Mouse (Mus musculus) neural tube, embryonic 13.5 days (tissue): Measurements from ENCODE around the gene Gm12166. TPM values are rescaled to one million over a fixed set of nuclear protein-coding genes. Genes with fewer than 3 reads are reported as not detected.

Experiments used
- ATAC-seq: fragments of 200-750 bp; cut with Nextera tagmentation; 2 replicates; pipeline ENCODE4 v1.8.0; 2017; ENCODE audit warnings: low read depth, mild to moderate bottlenecking, moderate TSS enrichment, moderate library complexity
- H3K27ac ChIP-seq: fragments of 300-500 bp; sonication (generic); replicated peaks from 2 replicates; pipeline ENCODE4 v1.5.1; 2015; ENCODE audit warnings: moderate library complexity, mild to moderate bottlenecking, inconsistent platforms
- H3K27me3 ChIP-seq: fragments of 300-500 bp; sonication (generic); 2 replicates; pipeline ENCODE4 v1.6.1; 2015; ENCODE audit warnings: mild to moderate bottlenecking, inconsistent platforms
- H3K36me3 ChIP-seq: fragments of 300-500 bp; sonication (generic); 2 replicates; pipeline ENCODE4 v1.6.1; 2015; ENCODE audit warnings: mild to moderate bottlenecking, inconsistent platforms
- H3K4me1 ChIP-seq: fragments of 300-500 bp; sonication (generic); replicated peaks from 2 replicates; pipeline ENCODE4 v1.6.1; 2015; ENCODE audit warnings: inconsistent platforms
- H3K4me2 ChIP-seq: fragments of 300-500 bp; sonication (generic); 2 replicates; pipeline ENCODE4 v1.6.1; 2015; ENCODE audit warnings: inconsistent platforms, mild to moderate bottlenecking, moderate library complexity
- H3K4me3 ChIP-seq: fragments of 300-500 bp; sonication (generic); 2 replicates; pipeline ENCODE4 v1.5.1; 2015; ENCODE audit warnings: mild to moderate bottlenecking, inconsistent platforms
- H3K9ac ChIP-seq: fragments of 300-500 bp; sonication (generic); 2 replicates; pipeline ENCODE4 v1.6.1; 2015; ENCODE audit warnings: moderate library complexity, mild to moderate bottlenecking, inconsistent platforms
- H3K9me3 ChIP-seq: fragments of 300-500 bp; sonication (generic); 2 replicates; pipeline ENCODE4 v1.6.1; 2016; ENCODE audit warnings: inconsistent platforms
- WGBS: fragments of 180-500 bp; shearing (Covaris S2); methylation state at CpG from one replicate; pipeline ENCODE4 v1.1.7; 2015; 5-methylcytosine and 5-hydroxymethylcytosine counted together
- polyA plus RNA-seq: library from polyadenylated mRNA; unstranded; fragments of >200 nt; fragmentation: Nextera tagmentation; extraction: Ambion mirVana; gene quantifications from 2 replicates; pipeline ENCODE4 v1.2.1, GENCODE M21; 2015

The Gm12166 gene
- polyA plus RNA-seq, 1 experiment from 2014 or later = 7.2 TPM

DNA sequence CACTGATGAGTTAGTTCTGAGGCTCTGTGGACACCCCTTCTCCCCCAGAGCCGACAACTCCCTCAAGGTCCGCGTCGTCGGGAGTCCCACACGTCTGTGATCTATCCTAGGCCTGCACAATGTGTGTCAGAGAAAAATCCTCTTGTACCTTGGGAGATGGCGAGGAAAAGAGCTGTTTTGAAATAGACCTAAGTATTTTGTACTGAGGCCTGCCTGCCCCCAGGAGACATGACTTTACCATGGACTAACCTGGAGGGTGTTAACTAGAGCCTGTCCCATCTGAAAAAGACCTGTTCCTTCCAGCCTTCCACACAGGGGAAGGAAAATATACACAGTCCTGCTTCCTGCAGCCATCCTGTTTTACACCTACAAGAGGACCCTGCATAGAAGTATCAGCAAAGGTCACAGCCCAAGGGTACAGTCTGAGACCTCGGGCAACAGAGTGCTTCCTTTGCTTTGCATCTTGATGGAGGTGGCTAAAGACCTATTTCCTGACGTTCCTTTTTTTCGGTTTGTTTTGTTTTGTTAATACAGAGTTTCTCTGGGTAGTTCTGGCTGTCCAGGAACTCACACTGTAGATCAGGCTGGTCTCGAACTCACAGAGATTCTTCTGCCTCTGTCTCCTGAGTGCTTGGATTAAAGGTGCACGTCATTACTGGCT is 10.4 kb downstream of the Gm12166 start:
- Histone ChIP-seq H3K4me3 (no peak overlapping the region), H3K4me2 (no peak overlapping the region), H3K27me3 (no peaks in the 10 kb centered on the region), H3K36me3 (no peaks in the 10 kb centered on the region), H3K9ac (no peak overlapping the region), H3K4me1 (0 out of 2 replicates have a peak, but pooled peaks cover 3% of the 10 kb centered on the region), H3K27ac (no peak overlapping the region), H3K9me3 (no peaks in the 10 kb centered on the region)
- WGBS = 83% methylated on average over 12 of the region's 12 CpGs
- ATAC-seq = no peak

GRCm38 (mm10) chr11:46040841-46041556 is 11.1 kb downstream of the Gm12166 start:
- no peak for ATAC-seq

DNA sequence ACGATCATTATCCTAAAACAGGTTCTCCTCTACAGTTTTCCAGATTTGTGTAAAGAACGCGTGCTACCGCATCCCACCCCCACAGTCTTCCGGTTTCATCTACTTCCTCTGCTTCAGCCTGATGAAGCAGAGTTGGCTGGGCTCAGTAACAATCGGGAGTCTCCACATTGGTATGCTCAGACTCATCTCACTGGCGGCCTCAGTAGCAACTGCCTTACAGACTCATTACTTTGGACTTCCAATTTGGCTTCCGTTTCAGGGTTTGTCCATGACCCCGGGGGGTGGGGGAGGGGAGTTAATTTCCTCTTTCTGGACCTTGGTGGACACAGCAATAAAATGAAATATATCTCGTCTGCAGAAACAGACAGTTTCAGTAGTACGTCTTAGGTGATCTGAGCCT is 12.8 kb downstream of the Gm12166 start:
- H3K9ac ChIP-seq = no peak overlapping the region
- no peak overlapping the region for H3K4me3 ChIP-seq
- H3K9me3 ChIP-seq = no peaks in the 10 kb centered on the region
- H3K36me3 ChIP-seq = no peaks in the 10 kb centered on the region
- H3K27me3 ChIP-seq = no peaks in the 10 kb centered on the region
- no peak overlapping the region; the same call in 1 of the 2 replicates for H3K27ac ChIP-seq
- ATAC-seq = no peak
- H3K4me2 ChIP-seq = no peak overlapping the region
- 0 out of 2 replicates have a peak, but pooled peaks cover 3% of the 10 kb centered on the region for H3K4me1 ChIP-seq
- 75% methylated on average over 11 of the region's 11 CpGs for WGBS

More at GRCm38 (mm10) chr11:46040841-46041556, 11.1 kb downstream of the Gm12166 start:
- H3K27me3 ChIP-seq = no peaks in the 10 kb centered on the region
- no peak overlapping the region for H3K27ac ChIP-seq
- no peak overlapping the region for H3K4me2 ChIP-seq
- 85% methylated on average over 9 of the region's 9 CpGs for WGBS
- 0 out of 2 replicates have a peak, but pooled peaks cover 3% of the 10 kb centered on the region for H3K4me1 ChIP-seq
- no peaks in the 10 kb centered on the region for H3K36me3 ChIP-seq
- H3K4me3 ChIP-seq = no peak overlapping the region
- H3K9ac ChIP-seq = no peak overlapping the region
- H3K9me3 ChIP-seq = no peaks in the 10 kb centered on the region

GRCm38 (mm10) chr11:46038901-46039300 is 13.2 kb downstream of the Gm12166 start:
- no peaks in the 10 kb centered on the region for H3K27me3 ChIP-seq
- 0 out of 2 replicates have a peak, but pooled peaks cover 3% of the 10 kb centered on the region for H3K4me1 ChIP-seq
- H3K36me3 ChIP-seq = no peaks in the 10 kb centered on the region
- H3K4me2 ChIP-seq = no peak overlapping the region
- WGBS = 76% methylated on average over 15 of the region's 15 CpGs
- no peak for ATAC-seq
- no peak overlapping the region for H3K27ac ChIP-seq
- H3K9me3 ChIP-seq = no peaks in the 10 kb centered on the region
- no peak overlapping the region for H3K4me3 ChIP-seq
- no peak overlapping the region for H3K9ac ChIP-seq

GRCm38 (mm10) chr11:46036374-46036773 is 15.7 kb downstream of the Gm12166 start:
- WGBS = 94% methylated on average over 10 of the region's 10 CpGs
- Histone ChIP-seq H3K27ac (no peak overlapping the region), H3K36me3 (no peaks in the 10 kb centered on the region), H3K9me3 (no peaks in the 10 kb centered on the region), H3K27me3 (no peaks in the 10 kb centered on the region), H3K4me3 (no peak overlapping the region), H3K9ac (no peak overlapping the region), H3K4me2 (no peak overlapping the region), H3K4me1 (0 out of 2 replicates have a peak, but pooled peaks cover 3% of the 10 kb centered on the region)
- ATAC-seq = no peak

DNA sequence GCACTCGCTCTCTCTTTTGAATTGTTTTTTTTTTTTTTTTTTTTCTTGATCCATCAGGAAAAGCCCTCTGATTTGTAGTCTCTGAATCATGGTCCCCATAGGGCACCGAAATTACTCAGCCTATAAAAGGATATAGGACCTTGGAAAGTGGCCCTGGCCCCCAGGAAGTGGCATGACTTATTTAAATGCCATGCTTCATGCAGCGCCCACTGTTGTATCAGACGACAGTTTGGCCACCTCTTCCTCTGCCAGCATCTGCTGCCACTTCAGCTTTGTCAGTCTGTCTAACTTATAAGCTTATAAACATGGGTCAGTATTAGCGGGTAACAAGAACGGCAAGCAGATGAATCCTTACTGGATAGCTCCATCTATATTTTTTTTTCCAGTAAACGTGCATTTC is 19.2 kb downstream of the Gm12166 start:
- Histone ChIP-seq H3K27me3 (no peaks in the 10 kb centered on the region), H3K4me2 (no peak overlapping the region), H3K9me3 (no peaks in the 10 kb centered on the region), H3K27ac (no peak overlapping the region), H3K4me3 (no peak overlapping the region), H3K36me3 (no peaks in the 10 kb centered on the region), H3K4me1 (peaks cover 12% of the 10 kb centered on the region), H3K9ac (no peak overlapping the region)
- no peak for ATAC-seq
- WGBS = 89% methylated on average over 7 of the region's 7 CpGs

- H3K27ac ChIP-seq = no peak overlapping the region
- no peak overlapping the region for H3K4me2 ChIP-seq
- no peak overlapping the region for H3K9ac ChIP-seq
- ATAC-seq = no peak
- no peak overlapping the region for H3K4me3 ChIP-seq
- WGBS = 58% methylated on average over 3 of the region's 3 CpGs
- no peaks in the 10 kb centered on the region for H3K27me3 ChIP-seq
- no peaks in the 10 kb centered on the region for H3K9me3 ChIP-seq
- no peaks in the 10 kb centered on the region for H3K36me3 ChIP-seq
- H3K4me1 ChIP-seq = peaks cover 12% of the 10 kb centered on the region
These were observed 20.7 kb downstream of the Gm12166 start for GRCm38 (mm10) chr11:46031470-46031869.

GRCm38 (mm10) chr11:46030026-46030425 is 22.1 kb downstream of the Gm12166 start:
- no peaks in the 10 kb centered on the region for H3K36me3 ChIP-seq
- WGBS = 55% methylated on average over 2 of the region's 2 CpGs
- ATAC-seq = no peak
- H3K9me3 ChIP-seq = no peaks in the 10 kb centered on the region
- H3K27me3 ChIP-seq = no peaks in the 10 kb centered on the region
- no peak overlapping the region for H3K9ac ChIP-seq
- no peak overlapping the region for H3K4me2 ChIP-seq
- H3K4me3 ChIP-seq = no peak overlapping the region
- no peak overlapping the region for H3K27ac ChIP-seq
- H3K4me1 ChIP-seq = peaks cover 16% of the 10 kb centered on the region

- WGBS = 67% methylated on average over 2 of the region's 2 CpGs
- H3K27me3 ChIP-seq = no peaks in the 10 kb centered on the region
- H3K4me1 ChIP-seq = peaks cover 16% of the 10 kb centered on the region
- no peaks in the 10 kb centered on the region for H3K36me3 ChIP-seq
- no peaks in the 10 kb centered on the region for H3K9me3 ChIP-seq
- no peak for ATAC-seq
- H3K4me3 ChIP-seq = no peak overlapping the region
- H3K9ac ChIP-seq = no peak overlapping the region
- no peak overlapping the region for H3K4me2 ChIP-seq
- 0 out of 2 replicates have a peak overlapping the region, but pooled peaks have one; percentile 23 for H3K27ac ChIP-seq
These were observed 22.6 kb downstream of the Gm12166 start for GRCm38 (mm10) chr11:46029485-46029884.

GRCm38 (mm10) chr11:46027952-46028814 is 23.9 kb downstream of the Gm12166 start:
- H3K36me3 ChIP-seq = no peaks in the 10 kb centered on the region
- H3K9ac ChIP-seq = no peak overlapping the region
- ATAC-seq = no peak
- no peaks in the 10 kb centered on the region for H3K9me3 ChIP-seq
- peaks cover 16% of the 10 kb centered on the region for H3K4me1 ChIP-seq
- 80% methylated on average over 6 of the region's 6 CpGs for WGBS
- H3K27me3 ChIP-seq = no peaks in the 10 kb centered on the region
- no peak overlapping the region for H3K4me2 ChIP-seq
- H3K27ac ChIP-seq = no peak overlapping the region
- H3K4me3 ChIP-seq = no peak overlapping the region

- no peaks in the 10 kb centered on the region for H3K9me3 ChIP-seq
- H3K36me3 ChIP-seq = no peaks in the 10 kb centered on the region
- ATAC-seq = no peak
- no peaks in the 10 kb centered on the region for H3K27me3 ChIP-seq
- 42% methylated on average over 7 of the region's 7 CpGs for WGBS
- no peak overlapping the region for H3K9ac ChIP-seq
- no peak overlapping the region for H3K4me2 ChIP-seq
- no peak overlapping the region for H3K27ac ChIP-seq
- peaks cover 16% of the 10 kb centered on the region for H3K4me1 ChIP-seq
- no peak overlapping the region for H3K4me3 ChIP-seq
These were observed 26.1 kb downstream of the Gm12166 start for GRCm38 (mm10) chr11:46025962-46026392.

GRCm38 (mm10) chr11:46022983-46023382 is 29.1 kb downstream of the Gm12166 start:
- ATAC-seq = no peak

More at GRCm38 (mm10) chr11:46022983-46023382, 29.1 kb downstream of the Gm12166 start:
- H3K9me3 ChIP-seq = no peaks in the 10 kb centered on the region
- H3K4me1 ChIP-seq = 0 out of 2 replicates have a peak, but pooled peaks cover 4% of the 10 kb centered on the region
- H3K36me3 ChIP-seq = no peaks in the 10 kb centered on the region
- 81% methylated on average over 6 of the region's 6 CpGs for WGBS
- H3K4me2 ChIP-seq = no peak overlapping the region
- no peak overlapping the region for H3K9ac ChIP-seq
- H3K4me3 ChIP-seq = no peak overlapping the region
- no peaks in the 10 kb centered on the region for H3K27me3 ChIP-seq
- H3K27ac ChIP-seq = no peak overlapping the region
